Mouse (Mus musculus) liver, embryonic 12.5 days (tissue): Measurements from ENCODE around the gene 4930518I15Rik. TPM values are rescaled to one million over a fixed set of nuclear protein-coding genes. Genes with fewer than 3 reads are reported as not detected.
"Not testable (repeated sequence)": the region's sequence is repeated elsewhere in the genome, so short reads cannot be mapped to it uniquely, and the experiment has no call there.

Source experiments
- ATAC-seq: fragments of 200-750 bp; cut with Nextera tagmentation; 2 replicates; pipeline ENCODE4 v1.8.0; 2017; ENCODE audit warnings: moderate number of reproducible peaks, mild to moderate bottlenecking, moderate library complexity
- H3K27ac ChIP-seq: fragments of 300-500 bp; sonication (generic); 2 replicates; pipeline ENCODE4 v1.5.1; 2016; ENCODE audit warnings: mild to moderate bottlenecking
- H3K27me3 ChIP-seq: fragments of 300-500 bp; sonication (generic); replicated peaks from 2 replicates; pipeline ENCODE4 v1.6.1; 2016; ENCODE audit warnings: mild to moderate bottlenecking, moderate library complexity
- H3K36me3 ChIP-seq: fragments of 300-500 bp; sonication (generic); 2 replicates; pipeline ENCODE4 v1.6.1; 2016; ENCODE audit warnings: mild to moderate bottlenecking, moderate library complexity
- H3K4me1 ChIP-seq: fragments of 300-500 bp; sonication (generic); 2 replicates; pipeline ENCODE4 v1.6.1; 2016
- H3K4me2 ChIP-seq: fragments of 300-500 bp; sonication (generic); 2 replicates; pipeline ENCODE4 v1.6.1; 2016; ENCODE audit warnings: mild to moderate bottlenecking, moderate library complexity
- H3K4me3 ChIP-seq: fragments of 300-500 bp; sonication (generic); 2 replicates; pipeline ENCODE4 v1.5.1; 2016; ENCODE audit warnings: mild to moderate bottlenecking, moderate library complexity
- H3K9ac ChIP-seq: fragments of 300-500 bp; sonication (generic); 2 replicates; pipeline ENCODE4 v1.6.1; 2016; ENCODE audit warnings: mild to moderate bottlenecking, moderate library complexity
- H3K9me3 ChIP-seq: fragments of 300-500 bp; sonication (generic); replicated peaks from 2 replicates; pipeline ENCODE4 v1.6.1; 2016; ENCODE audit warnings: mild to moderate bottlenecking, moderate library complexity
- WGBS: fragments of 180-500 bp; shearing (Covaris S2); methylation state at CpG from one replicate; pipeline ENCODE4 v1.1.7; 2016; ENCODE audit not compliant: insufficient replicate concordance; 5-methylcytosine and 5-hydroxymethylcytosine counted together
- polyA plus RNA-seq: library from polyadenylated mRNA; unstranded; fragments of >200 nt; fragmentation: Nextera tagmentation; extraction: Ambion mirVana; gene quantifications from 2 replicates; pipeline ENCODE4 v1.2.1, GENCODE M21; 2016

Gene 4930518I15Rik
- polyA plus RNA-seq, 1 experiment from 2014 or later = 2.7 TPM

DNA sequence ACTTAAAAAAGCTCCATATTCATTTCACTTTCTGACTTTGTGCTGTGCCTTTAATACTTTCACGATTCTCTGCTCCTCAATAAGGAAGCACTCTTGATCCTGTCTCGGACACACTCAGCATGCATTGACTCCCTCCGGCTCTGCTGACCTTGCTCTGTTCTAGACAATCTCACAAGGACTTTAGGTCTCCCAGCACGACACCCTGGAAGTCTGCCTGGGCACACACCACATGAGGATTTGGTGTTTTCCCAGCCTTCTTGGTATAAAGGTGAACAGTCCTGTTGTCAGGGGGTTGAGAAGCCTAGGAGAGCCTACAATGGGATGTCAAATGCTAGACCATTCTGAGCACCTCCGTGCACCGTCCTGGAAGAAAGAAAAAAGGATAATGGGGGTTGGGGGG is 35.1 kb upstream of the 4930518I15Rik start:
- Histone ChIP-seq H3K9me3 (no peaks in the 10 kb centered on the region), H3K27ac (no peak overlapping the region), H3K4me1 (peaks cover 33% of the 10 kb centered on the region), H3K36me3 (no peaks in the 10 kb centered on the region), H3K4me3 (no peak overlapping the region), H3K9ac (no peak overlapping the region), H3K4me2 (no peak overlapping the region), H3K27me3 (no peaks in the 10 kb centered on the region)
- 79% methylated on average over 6 of the region's 6 CpGs for WGBS
- ATAC-seq = no peak

DNA sequence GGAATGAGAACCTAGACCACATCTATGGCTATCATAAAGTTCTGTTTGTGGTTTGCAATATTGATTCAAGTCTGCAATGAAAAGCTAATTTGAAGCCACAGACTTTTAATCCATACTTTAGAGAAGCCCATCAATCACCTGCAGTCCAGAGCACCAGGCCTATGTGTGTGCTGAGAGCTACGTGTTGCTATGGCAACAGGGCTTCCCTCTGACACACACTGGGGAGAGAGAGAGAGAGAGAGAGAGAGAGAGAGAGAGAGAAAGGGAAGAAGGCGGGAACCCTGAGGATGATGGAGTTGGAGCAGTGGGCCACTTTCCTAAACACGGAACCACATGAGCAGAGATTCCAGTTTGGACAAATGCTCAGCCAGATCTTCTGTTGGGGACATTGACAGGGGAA is 34.5 kb upstream of the 4930518I15Rik start:
- 59% methylated on average over 3 of the region's 3 CpGs for WGBS
- Histone ChIP-seq H3K4me3 (no peak overlapping the region), H3K4me2 (no peak overlapping the region)

DNA sequence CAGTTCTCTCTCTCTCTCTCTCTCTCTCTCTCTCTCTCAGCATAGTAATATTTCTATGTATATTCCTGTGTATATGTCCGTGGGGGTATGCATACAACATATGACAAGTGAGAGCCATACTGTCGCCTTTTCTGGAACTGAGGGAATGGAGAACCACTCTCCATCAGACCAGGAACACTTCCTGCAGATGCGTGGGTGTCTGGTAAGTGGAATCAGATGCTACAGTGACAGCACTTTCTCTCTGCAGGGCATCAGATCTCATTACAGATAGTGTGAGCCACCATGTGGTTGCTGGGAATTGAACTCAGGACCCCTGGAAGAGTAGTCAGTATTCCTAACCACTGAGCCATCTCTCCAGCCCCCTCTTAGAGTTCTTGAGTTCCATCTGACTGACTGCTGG is 30.7 kb upstream of the 4930518I15Rik start:
- no peak overlapping the region for H3K4me2 ChIP-seq
- no peaks in the 10 kb centered on the region for H3K27me3 ChIP-seq
- H3K36me3 ChIP-seq = no peaks in the 10 kb centered on the region
- ATAC-seq = no peak
- H3K27ac ChIP-seq = no peak overlapping the region
- WGBS = 62% methylated on average over 3 of the region's 3 CpGs
- no peak overlapping the region for H3K9ac ChIP-seq
- H3K4me1 ChIP-seq = peaks cover 46% of the 10 kb centered on the region
- H3K4me3 ChIP-seq = no peak overlapping the region
- no peaks in the 10 kb centered on the region for H3K9me3 ChIP-seq

More for the DNA sequence above, 34.5 kb upstream of the 4930518I15Rik start:
- no peak overlapping the region for H3K9ac ChIP-seq
- H3K36me3 ChIP-seq = no peaks in the 10 kb centered on the region
- H3K9me3 ChIP-seq = no peaks in the 10 kb centered on the region
- no peak overlapping the region for H3K27ac ChIP-seq
- H3K4me1 ChIP-seq = peaks cover 32% of the 10 kb centered on the region
- H3K27me3 ChIP-seq = no peaks in the 10 kb centered on the region
- no peak for ATAC-seq

GRCm38 (mm10) chr2:156887017-156887416 is 29.3 kb upstream of the 4930518I15Rik start, which contains the start of gene Sla2:
Gene Sla2 (minus strand): TSS chr2:156887192.
- no peak within 1 kb of the TSS for H3K9ac ChIP-seq

GRCm38 (mm10) chr2:156886084-156886631 is 28.4 kb upstream of the 4930518I15Rik start:
- Histone ChIP-seq H3K4me1 (peaks cover 69% of the 10 kb centered on the region), H3K27ac (peak overlapping the region; percentile 33; the same call in 1 of the 2 replicates), H3K9ac (no peak overlapping the region), H3K36me3 (no peaks in the 10 kb centered on the region), H3K4me2 (peak overlapping the region; percentile 12; the same call in 1 of the 2 replicates), H3K27me3 (no peaks in the 10 kb centered on the region), H3K4me3 (0 out of 2 replicates have a peak overlapping the region, but pooled peaks have one; percentile 4), H3K9me3 (no peaks in the 10 kb centered on the region)
- WGBS = 42% methylated on average over 10 of the region's 10 CpGs
- no peak for ATAC-seq

More at GRCm38 (mm10) chr2:156887017-156887416, 29.3 kb upstream of the 4930518I15Rik start, which contains the start of gene Sla2:
- H3K36me3 ChIP-seq = no peaks in the 10 kb centered on the region
- 0 out of 2 replicates have a peak within 1 kb of the TSS, but pooled peaks have one; percentile 4 for H3K4me3 ChIP-seq
- peak within 1 kb of the TSS; percentile 33; the same call in 1 of the 2 replicates for H3K27ac ChIP-seq
- H3K27me3 ChIP-seq = no peaks in the 10 kb centered on the region
- H3K4me2 ChIP-seq = peak within 1 kb of the TSS; percentile 12; the same call in 1 of the 2 replicates
- ATAC-seq = no peak
- no peaks in the 10 kb centered on the region for H3K9me3 ChIP-seq
- H3K4me1 ChIP-seq = peaks cover 60% of the 10 kb centered on the region
- WGBS = 22% methylated on average over 6 of the region's 6 CpGs

DNA sequence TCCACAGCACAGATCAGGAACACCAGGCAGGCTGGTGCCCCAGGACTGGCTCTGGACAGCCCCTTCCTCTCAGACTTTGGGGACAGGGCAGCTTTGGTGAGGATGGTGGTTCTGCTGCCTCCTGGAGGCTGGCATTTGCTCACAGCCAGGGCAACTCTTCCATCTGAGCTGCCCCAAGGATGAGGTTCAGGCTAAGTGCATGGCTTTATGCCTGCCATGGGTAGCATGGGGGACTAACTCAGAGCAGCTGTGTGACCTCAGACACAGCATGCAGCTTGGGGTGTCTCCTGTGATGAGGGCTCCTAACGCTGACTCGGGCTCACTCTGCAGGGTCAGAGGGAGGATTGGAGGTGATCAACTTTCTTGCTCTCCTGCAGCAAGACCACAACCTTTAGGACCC is 27.9 kb upstream of the 4930518I15Rik start:
- H3K27ac ChIP-seq = peak overlapping the region; percentile 89
- 0 out of 2 replicates have a peak overlapping the region, but pooled peaks have one; percentile 49 for H3K9ac ChIP-seq
- H3K36me3 ChIP-seq, ATAC-seq, H3K27me3 ChIP-seq, H3K4me3 ChIP-seq, H3K9me3 ChIP-seq: not testable (repeated sequence)
- 49% methylated on average over 2 of the region's 2 CpGs for WGBS
- H3K4me1 ChIP-seq = peaks cover 74% of the 10 kb centered on the region
- 0 out of 2 replicates have a peak overlapping the region, but pooled peaks have one; percentile 12 for H3K4me2 ChIP-seq

DNA sequence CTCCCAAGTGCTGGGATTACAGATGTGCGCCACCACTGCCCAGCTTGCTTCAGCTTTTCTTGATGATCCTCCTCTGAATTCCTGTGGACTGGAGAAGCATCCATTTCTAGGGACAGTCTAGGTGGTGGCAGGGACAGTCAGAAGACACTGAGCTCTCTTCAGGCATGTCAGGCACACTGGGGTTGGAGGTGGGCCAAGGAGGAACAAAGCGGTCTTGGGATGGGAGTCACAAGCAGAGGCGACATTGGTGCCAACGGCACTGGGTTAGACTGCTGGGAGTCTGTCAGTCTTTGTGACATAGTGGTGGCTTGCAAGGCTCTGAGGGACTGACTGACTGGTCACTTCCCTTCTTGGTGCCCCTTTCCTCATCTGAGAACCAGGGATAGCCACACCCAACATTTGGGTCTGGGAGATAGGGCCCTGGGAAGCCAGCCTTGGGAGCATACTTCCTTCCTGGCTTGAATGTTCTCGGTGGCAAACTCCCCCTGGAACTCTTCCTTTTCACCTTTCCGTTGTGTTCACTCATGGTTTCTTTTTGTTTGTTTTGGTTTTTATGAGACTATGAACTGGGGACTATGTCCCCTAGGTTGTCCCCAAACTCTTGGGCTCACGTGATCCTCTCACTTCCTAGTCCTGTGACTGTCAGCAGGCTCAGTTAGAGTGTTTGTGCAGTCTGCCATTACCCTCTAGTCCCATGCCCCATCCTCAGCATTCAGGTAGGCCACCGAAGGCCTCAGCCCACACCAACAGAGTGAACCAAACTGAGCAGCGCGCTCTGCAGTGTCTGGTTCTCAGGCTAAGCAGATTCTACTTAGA is 26.9 kb upstream of the 4930518I15Rik start:
- Histone ChIP-seq H3K4me2 (peak overlapping the region; percentile 47), H3K36me3 (no peaks in the 10 kb centered on the region), H3K27me3 (no peaks in the 10 kb centered on the region), H3K9me3 (no peaks in the 10 kb centered on the region), H3K27ac (peak overlapping the region; percentile 89), H3K9ac (peak overlapping the region; percentile 49), H3K4me3 (no peak overlapping the region), H3K4me1 (peaks cover 84% of the 10 kb centered on the region)
- peak; percentile 41; the same call in 1 of the 2 replicates for ATAC-seq
- WGBS = 52% methylated on average over 10 of the region's 10 CpGs

DNA sequence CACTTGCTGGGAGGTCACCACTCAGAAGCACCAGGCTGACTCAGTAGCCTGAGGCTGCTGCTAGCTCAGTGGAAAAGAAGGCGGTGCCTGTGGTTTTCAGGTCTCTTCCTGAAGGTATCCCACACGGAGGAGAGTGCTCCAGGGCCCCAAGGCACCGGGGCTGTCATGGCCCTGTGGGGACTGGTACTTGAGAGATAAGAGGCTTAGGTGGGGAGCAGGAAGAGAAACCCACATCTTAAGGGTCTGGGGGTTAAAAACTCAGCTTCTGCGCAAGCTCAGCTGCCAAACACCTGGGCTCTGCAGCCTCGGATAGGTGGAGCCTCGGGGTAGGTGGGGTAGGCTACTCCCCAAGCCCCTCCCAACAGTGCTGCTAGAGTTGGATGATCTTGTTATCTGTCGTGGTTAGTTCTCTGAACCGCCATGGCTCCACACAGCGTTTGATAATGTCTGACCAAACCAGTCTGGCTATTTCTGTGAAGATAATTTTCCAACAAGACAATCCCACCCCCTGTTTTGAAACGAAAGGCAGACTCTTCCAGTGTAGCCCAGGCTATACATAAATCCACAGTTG is 24.8 kb upstream of the 4930518I15Rik start:
- 5% methylated on average over 10 of the region's 10 CpGs for WGBS
- H3K4me1 ChIP-seq = peaks cover 100% of the 10 kb centered on the region
- peak overlapping the region; percentile 89 for H3K27ac ChIP-seq
- peak overlapping the region; percentile 58 for H3K9ac ChIP-seq
- no peaks in the 10 kb centered on the region for H3K27me3 ChIP-seq
- peak overlapping the region; percentile 69 for H3K4me2 ChIP-seq
- peak overlapping the region; percentile 31 for H3K4me3 ChIP-seq
- no peaks in the 10 kb centered on the region for H3K36me3 ChIP-seq
- H3K9me3 ChIP-seq = no peaks in the 10 kb centered on the region
- ATAC-seq = peak; percentile 95

DNA sequence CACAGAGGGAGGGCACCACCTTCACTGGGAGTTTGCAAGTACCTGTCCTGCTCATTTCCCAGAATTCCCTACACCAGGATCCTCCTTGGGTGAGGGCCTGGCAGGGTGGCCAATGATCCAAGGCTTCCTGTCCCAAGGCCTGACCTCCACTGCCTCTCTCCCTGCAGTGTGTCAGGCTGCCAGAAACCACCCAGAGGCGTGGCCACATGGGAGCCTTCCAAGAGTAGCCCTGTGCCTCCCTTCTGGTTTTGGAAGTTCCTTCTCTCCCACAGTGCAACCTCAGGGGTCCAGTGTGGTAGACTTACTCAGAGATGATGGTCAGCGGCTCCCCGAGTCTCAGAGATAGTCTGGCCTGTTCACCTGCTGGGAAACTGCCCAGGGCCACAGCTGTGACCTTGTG is 21.8 kb upstream of the 4930518I15Rik start:
- WGBS = 71% methylated on average over 3 of the region's 3 CpGs
- Histone ChIP-seq H3K27ac (peak overlapping the region; percentile 67), H3K4me2 (no peak overlapping the region), H3K36me3 (peaks cover 13% of the 10 kb centered on the region), H3K4me3 (no peak overlapping the region), H3K9ac (0 out of 2 replicates have a peak overlapping the region, but pooled peaks have one; percentile 27), H3K4me1 (peaks cover 77% of the 10 kb centered on the region), H3K9me3 (no peaks in the 10 kb centered on the region), H3K27me3 (no peaks in the 10 kb centered on the region)
- ATAC-seq = no peak

- no peak overlapping the region for H3K4me2 ChIP-seq
- peaks cover 32% of the 10 kb centered on the region for H3K36me3 ChIP-seq
- H3K9me3 ChIP-seq = no peaks in the 10 kb centered on the region
- no peak overlapping the region for H3K4me3 ChIP-seq
- H3K9ac ChIP-seq = no peak overlapping the region
- H3K27ac ChIP-seq = 0 out of 2 replicates have a peak overlapping the region, but pooled peaks have one; percentile 16
- H3K27me3 ChIP-seq = no peaks in the 10 kb centered on the region
- peaks cover 71% of the 10 kb centered on the region for H3K4me1 ChIP-seq
- no peak for ATAC-seq
- 30% methylated on average over 9 of the region's 9 CpGs for WGBS
Measured at GRCm38 (mm10) chr2:156877726-156878125, 20.0 kb upstream of the 4930518I15Rik start.

- H3K4me1 ChIP-seq = peaks cover 52% of the 10 kb centered on the region
- H3K27me3 ChIP-seq = no peaks in the 10 kb centered on the region
- H3K9me3 ChIP-seq = no peaks in the 10 kb centered on the region
- H3K27ac ChIP-seq = peak overlapping the region; percentile 45; the same call in 1 of the 2 replicates
- WGBS = 88% methylated on average over 4 of the region's 4 CpGs
- no peak overlapping the region for H3K4me2 ChIP-seq
- no peak for ATAC-seq
- H3K4me3 ChIP-seq = no peak overlapping the region
- H3K36me3 ChIP-seq = peaks cover 59% of the 10 kb centered on the region
- H3K9ac ChIP-seq = no peak overlapping the region
Measured at GRCm38 (mm10) chr2:156874760-156875510, 17.2 kb upstream of the 4930518I15Rik start.
